Mouse (Mus musculus): ENCODE measurements around the gene Cfl1. TPM values are rescaled to one million over a fixed set of nuclear protein-coding genes. Genes with fewer than 3 reads are reported as not detected.
A peak's percentile ranks its signal among the peaks of the same experiment; 100 is the strongest.

Cfl1 gene
- polyA plus RNA-seq, 1 experiment from 2014 or later, result 3,817 TPM

- no peaks in the 10 kb centered on the region for H3K9me3 ChIP-seq (ENCODE audit: control insufficient read depth, low read length)
- H3K4me1 ChIP-seq (ENCODE audit: control insufficient read depth, insufficient read depth, low read length), result peaks cover 10% of the 10 kb centered on the region
- DNase-seq (ENCODE audit: low spot score) (no peak), ATAC-seq (ENCODE audit: insufficient read depth, low FRiP score, low TSS enrichment) (no peak)
- H3K27me3 ChIP-seq (ENCODE audit: control insufficient read depth, insufficient read depth, low read length), result no peaks in the 10 kb centered on the region
- H3K4me2 ChIP-seq (ENCODE audit: low read depth), result no peak overlapping the region
- H3K4me3 ChIP-seq (ENCODE audit: low read depth, low read length), result no peak overlapping the region
- WGBS, result 91% methylated on average over 19 of the region's 19 CpGs
- H3K36me3 ChIP-seq (ENCODE audit: control insufficient read depth, insufficient read depth, low read length), result peaks cover 10% of the 10 kb centered on the region
- H3K9ac ChIP-seq (ENCODE audit: low read length), result no peak overlapping the region
- H3K27ac ChIP-seq (ENCODE audit: low read depth, low read length), result no peak overlapping the region
These were observed 6.6 kb upstream of the Cfl1 start for GRCm38 (mm10) chr19:5483386-5484359.

- Histone ChIP-seq H3K4me3 (ENCODE audit: low read depth, low read length) (no peak overlapping the region), H3K27me3 (ENCODE audit: control insufficient read depth, insufficient read depth, low read length) (no peaks in the 10 kb centered on the region), H3K4me1 (ENCODE audit: control insufficient read depth, insufficient read depth, low read length) (peaks cover 13% of the 10 kb centered on the region), H3K4me2 (ENCODE audit: low read depth) (no peak overlapping the region), H3K9ac (ENCODE audit: low read length) (no peak overlapping the region), H3K27ac (ENCODE audit: low read depth, low read length) (no peak overlapping the region), H3K36me3 (ENCODE audit: control insufficient read depth, insufficient read depth, low read length) (peaks cover 10% of the 10 kb centered on the region), H3K9me3 (ENCODE audit: control insufficient read depth, low read length) (no peaks in the 10 kb centered on the region)
- WGBS, result 91% methylated on average over 5 of the region's 5 CpGs
- no peak for DNase-seq (ENCODE audit: low spot score)
- no peak for ATAC-seq (ENCODE audit: insufficient read depth, low FRiP score, low TSS enrichment)
These were observed 5.8 kb upstream of the Cfl1 start for GRCm38 (mm10) chr19:5484496-5484895.

GRCm38 (mm10) chr19:5485371-5485770 is 4.9 kb upstream of the Cfl1 start:
- no peaks in the 10 kb centered on the region for H3K9me3 ChIP-seq (ENCODE audit: control insufficient read depth, low read length)
- ATAC-seq (ENCODE audit: insufficient read depth, low FRiP score, low TSS enrichment) (no peak), DNase-seq (ENCODE audit: low spot score) (no peak)
- no peak overlapping the region for H3K9ac ChIP-seq (ENCODE audit: low read length)
- no peaks in the 10 kb centered on the region for H3K27me3 ChIP-seq (ENCODE audit: control insufficient read depth, insufficient read depth, low read length)
- WGBS, result 93% methylated on average over 8 of the region's 8 CpGs
- peaks cover 13% of the 10 kb centered on the region for H3K4me1 ChIP-seq (ENCODE audit: control insufficient read depth, insufficient read depth, low read length)
- H3K36me3 ChIP-seq (ENCODE audit: control insufficient read depth, insufficient read depth, low read length), result peaks cover 10% of the 10 kb centered on the region
- no peak overlapping the region for H3K27ac ChIP-seq (ENCODE audit: low read depth, low read length)
- no peak overlapping the region for H3K4me2 ChIP-seq (ENCODE audit: low read depth)
- no peak overlapping the region for H3K4me3 ChIP-seq (ENCODE audit: low read depth, low read length)

GRCm38 (mm10) chr19:5485821-5486220 is 4.4 kb upstream of the Cfl1 start:
- Histone ChIP-seq H3K9me3 (ENCODE audit: control insufficient read depth, low read length) (no peaks in the 10 kb centered on the region), H3K4me3 (ENCODE audit: low read depth, low read length) (no peak overlapping the region), H3K27ac (ENCODE audit: low read depth, low read length) (no peak overlapping the region), H3K27me3 (ENCODE audit: control insufficient read depth, insufficient read depth, low read length) (no peaks in the 10 kb centered on the region), H3K4me2 (ENCODE audit: low read depth) (no peak overlapping the region), H3K9ac (ENCODE audit: low read length) (no peak overlapping the region), H3K4me1 (ENCODE audit: control insufficient read depth, insufficient read depth, low read length) (peaks cover 13% of the 10 kb centered on the region), H3K36me3 (ENCODE audit: control insufficient read depth, insufficient read depth, low read length) (peaks cover 10% of the 10 kb centered on the region)
- DNase-seq (ENCODE audit: low spot score) (no peak), ATAC-seq (ENCODE audit: insufficient read depth, low FRiP score, low TSS enrichment) (no peak)
- 93% methylated on average over 7 of the region's 7 CpGs for WGBS

GRCm38 (mm10) chr19:5486286-5486685 is 4.0 kb upstream of the Cfl1 start:
- H3K27me3 ChIP-seq (ENCODE audit: control insufficient read depth, insufficient read depth, low read length), result no peaks in the 10 kb centered on the region
- H3K27ac ChIP-seq (ENCODE audit: low read depth, low read length), result no peak overlapping the region
- peaks cover 13% of the 10 kb centered on the region for H3K4me1 ChIP-seq (ENCODE audit: control insufficient read depth, insufficient read depth, low read length)
- peaks cover 10% of the 10 kb centered on the region for H3K36me3 ChIP-seq (ENCODE audit: control insufficient read depth, insufficient read depth, low read length)
- DNase-seq (ENCODE audit: low spot score) (no peak), ATAC-seq (ENCODE audit: insufficient read depth, low FRiP score, low TSS enrichment) (no peak)
- 93% methylated on average over 8 of the region's 8 CpGs for WGBS
- no peak overlapping the region for H3K9ac ChIP-seq (ENCODE audit: low read length)
- no peaks in the 10 kb centered on the region for H3K9me3 ChIP-seq (ENCODE audit: control insufficient read depth, low read length)
- no peak overlapping the region for H3K4me2 ChIP-seq (ENCODE audit: low read depth)
- no peak overlapping the region for H3K4me3 ChIP-seq (ENCODE audit: low read depth, low read length)

GRCm38 (mm10) chr19:5486771-5487170 is 3.5 kb upstream of the Cfl1 start:
- Histone ChIP-seq H3K4me2 (ENCODE audit: low read depth) (no peak overlapping the region), H3K9me3 (ENCODE audit: control insufficient read depth, low read length) (no peaks in the 10 kb centered on the region), H3K4me3 (ENCODE audit: low read depth, low read length) (no peak overlapping the region), H3K27ac (ENCODE audit: low read depth, low read length) (no peak overlapping the region), H3K4me1 (ENCODE audit: control insufficient read depth, insufficient read depth, low read length) (peaks cover 15% of the 10 kb centered on the region), H3K9ac (ENCODE audit: low read length) (no peak overlapping the region; the same call in 1 of the 2 replicates), H3K27me3 (ENCODE audit: control insufficient read depth, insufficient read depth, low read length) (no peaks in the 10 kb centered on the region), H3K36me3 (ENCODE audit: control insufficient read depth, insufficient read depth, low read length) (peaks cover 8% of the 10 kb centered on the region)
- 96% methylated on average over 4 of the region's 4 CpGs for WGBS
- ATAC-seq (ENCODE audit: insufficient read depth, low FRiP score, low TSS enrichment), result no peak
- no peak for DNase-seq (ENCODE audit: low spot score)

GRCm38 (mm10) chr19:5487768-5488550 is 2.3 kb upstream of the Cfl1 start, which contains the start of gene Mus81:
Gene Mus81, minus strand, starts transcription at chr19:5488402.
- Histone ChIP-seq H3K9me3 (ENCODE audit: control insufficient read depth, low read length) (no peaks in the 10 kb centered on the region), H3K4me1 (ENCODE audit: control insufficient read depth, insufficient read depth, low read length) (peaks cover 21% of the 10 kb centered on the region), H3K9ac (ENCODE audit: low read length) (peak within 1 kb of the TSS; percentile 68), H3K4me2 (ENCODE audit: low read depth) (peak within 1 kb of the TSS; percentile 56), H3K27ac (ENCODE audit: low read depth, low read length) (peak within 1 kb of the TSS; percentile 98), H3K4me3 (ENCODE audit: low read depth, low read length) (peak within 1 kb of the TSS; percentile 44), H3K27me3 (ENCODE audit: control insufficient read depth, insufficient read depth, low read length) (no peaks in the 10 kb centered on the region), H3K36me3 (ENCODE audit: control insufficient read depth, insufficient read depth, low read length) (peaks cover 5% of the 10 kb centered on the region)
- DNase-seq (ENCODE audit: low spot score), result peak; percentile 94
- WGBS, result 1% methylated on average over 39 of the region's 39 CpGs
- ATAC-seq (ENCODE audit: insufficient read depth, low FRiP score, low TSS enrichment), result peak; percentile 51

GRCm38 (mm10) chr19:5488878-5489571 is 1.2 kb upstream of the Cfl1 start:
- under 1% methylated on average over 26 of the region's 26 CpGs for WGBS
- Histone ChIP-seq H3K9ac (ENCODE audit: low read length) (peak overlapping the region; percentile 68), H3K4me1 (ENCODE audit: control insufficient read depth, insufficient read depth, low read length) (peaks cover 21% of the 10 kb centered on the region), H3K27ac (ENCODE audit: low read depth, low read length) (peak overlapping the region; percentile 98), H3K9me3 (ENCODE audit: control insufficient read depth, low read length) (no peaks in the 10 kb centered on the region), H3K36me3 (ENCODE audit: control insufficient read depth, insufficient read depth, low read length) (peaks cover 12% of the 10 kb centered on the region), H3K27me3 (ENCODE audit: control insufficient read depth, insufficient read depth, low read length) (no peaks in the 10 kb centered on the region), H3K4me2 (ENCODE audit: low read depth) (peak overlapping the region; percentile 56), H3K4me3 (ENCODE audit: low read depth, low read length) (peak overlapping the region; percentile 44)
- peak; percentile 98 for DNase-seq (ENCODE audit: low spot score)
- peak; percentile 83 for ATAC-seq (ENCODE audit: insufficient read depth, low FRiP score, low TSS enrichment)

All from neural tube, embryonic 11.5 days (tissue).